Mouse (Mus musculus) left cerebral cortex, postnatal 14 days (tissue): Measurements from ENCODE around the gene Sh3bp1. TPM values are rescaled to one million over a fixed set of nuclear protein-coding genes. Genes with fewer than 3 reads are reported as not detected.
"Not testable (repeated sequence)": the region's sequence is repeated elsewhere in the genome, so short reads cannot be mapped to it uniquely, and the experiment has no call there.

ENCODE experiments used
- DNase-seq, 2 experiments: peaks; one replicate each; pipeline ENCODE4 v3.0.0; 2021 to 2022; ENCODE audit warnings: low spot score in 2 of 2, mixed read lengths in 1 of 2
- intact Hi-C: fragments of 180-260 bp; cut with DNase I; formaldehyde crosslinking; loops from one replicate; pipeline ENCODE4 v1.15.1; 2025
- total RNA-seq, 2 experiments: library from RNA; stranded (reverse); gene quantifications; 2 replicates each; pipeline ENCODE4 v1.2.3; 2021

The Sh3bp1 gene
- total RNA-seq, 2 experiments from 2014 or later, result 13.4 TPM

DNA sequence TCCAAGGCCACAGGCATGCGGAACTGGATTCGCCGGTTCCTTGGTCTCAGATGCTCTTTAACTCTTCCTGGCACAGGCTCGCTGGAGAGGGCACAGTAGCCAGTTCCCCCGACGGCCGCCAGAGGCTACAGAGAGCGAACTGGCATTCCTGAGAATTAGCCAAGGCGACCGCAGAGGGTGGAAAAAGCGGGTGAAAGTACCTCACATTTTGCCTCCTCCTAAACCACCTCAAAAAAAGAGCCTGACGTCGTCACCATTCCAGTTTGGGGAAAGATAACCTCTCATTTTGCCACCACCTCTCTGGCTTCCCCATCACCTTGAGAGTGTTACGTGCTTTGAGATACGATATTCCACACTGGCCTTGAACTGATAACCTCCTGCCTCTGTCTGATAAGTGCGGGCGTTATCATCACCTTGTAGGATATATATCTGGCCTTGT, 23.3 kb upstream of the Sh3bp1 start:
- peak; percentile 83 to 91 for DNase-seq

DNA sequence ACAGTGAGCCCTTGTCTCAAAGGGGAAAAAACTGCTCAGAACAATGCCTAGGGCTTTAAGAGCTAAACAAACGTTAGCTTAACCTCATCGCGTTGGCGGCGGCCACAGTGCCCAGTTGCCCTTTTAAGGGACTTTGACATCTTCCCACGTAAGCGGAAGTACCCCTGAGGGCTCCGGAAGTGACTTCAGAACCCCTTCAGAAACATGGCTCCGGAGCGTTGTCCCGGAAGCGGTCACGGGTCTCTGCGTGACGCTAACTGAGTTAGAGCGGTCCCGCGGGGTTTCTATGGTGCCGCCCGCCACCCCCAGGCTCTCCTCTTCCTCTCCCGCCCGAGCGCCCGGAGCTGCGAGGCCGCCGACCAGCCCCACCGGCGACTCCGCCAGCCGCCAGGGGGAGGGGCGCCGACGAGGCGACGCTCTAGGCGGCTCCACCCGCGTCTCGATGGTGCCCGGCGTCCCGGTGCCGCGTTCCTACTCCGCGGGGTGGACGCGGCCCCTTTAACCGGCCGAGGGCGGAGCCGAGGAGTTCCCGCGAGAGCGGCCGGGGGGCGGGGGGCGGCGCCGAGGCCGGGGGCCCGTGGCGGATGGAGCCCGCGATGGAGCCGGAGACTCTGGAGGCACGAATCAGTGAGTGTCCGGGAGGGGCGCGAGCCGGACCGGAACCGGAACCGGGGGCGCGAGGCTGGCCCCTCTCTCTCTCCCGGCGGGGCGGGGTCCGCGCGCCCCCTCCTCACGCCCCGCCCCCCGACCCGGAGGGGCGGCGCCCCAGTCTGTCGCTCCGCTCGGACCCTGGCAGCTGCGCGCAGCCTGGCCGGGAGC, 22.4 kb upstream of the Sh3bp1 start, which contains the start of gene Gga1:
Gga1 (plus strand) TSS at position 200 of the 819 bp plus-strand sequence.
- intact Hi-C loops, result no loop called here

More for the DNA sequence above, 23.3 kb upstream of the Sh3bp1 start:
- intact Hi-C loops, result no loop called here

DNA sequence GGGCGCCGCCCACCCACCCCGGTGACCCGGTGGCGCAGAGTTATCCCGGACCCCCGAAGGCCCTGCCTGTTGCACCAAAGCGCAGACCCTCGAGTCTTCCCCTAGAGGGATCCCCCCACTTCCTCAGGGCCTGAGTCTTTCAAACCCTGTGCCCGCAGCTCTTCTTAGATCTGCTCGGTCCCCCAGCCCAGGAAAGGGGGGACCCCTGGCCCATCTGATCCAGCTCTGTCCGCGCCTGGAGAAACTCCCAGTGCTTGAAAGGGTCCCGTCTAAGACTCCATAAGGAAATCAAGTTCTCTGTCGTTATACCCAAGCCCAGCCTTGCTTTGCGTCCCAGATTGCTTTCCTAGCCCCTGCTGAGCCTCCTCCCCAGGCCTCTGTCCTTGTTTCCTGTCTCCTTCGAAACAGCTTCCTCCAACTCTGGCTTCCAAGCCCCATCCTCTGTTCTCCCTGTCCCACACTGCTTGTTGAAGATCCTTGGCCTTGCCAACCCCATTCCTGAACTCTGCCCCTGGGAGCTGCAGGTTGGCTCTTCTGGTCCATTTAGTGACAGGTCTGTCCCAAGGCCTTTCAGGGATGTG, 21.7 kb upstream of the Sh3bp1 start:
- intact Hi-C loops, result no loop called here
- no peak for DNase-seq

More for the DNA sequence above, 22.4 kb upstream of the Sh3bp1 start, which contains the start of gene Gga1:
- peak; percentile 95 to 97 for DNase-seq

DNA sequence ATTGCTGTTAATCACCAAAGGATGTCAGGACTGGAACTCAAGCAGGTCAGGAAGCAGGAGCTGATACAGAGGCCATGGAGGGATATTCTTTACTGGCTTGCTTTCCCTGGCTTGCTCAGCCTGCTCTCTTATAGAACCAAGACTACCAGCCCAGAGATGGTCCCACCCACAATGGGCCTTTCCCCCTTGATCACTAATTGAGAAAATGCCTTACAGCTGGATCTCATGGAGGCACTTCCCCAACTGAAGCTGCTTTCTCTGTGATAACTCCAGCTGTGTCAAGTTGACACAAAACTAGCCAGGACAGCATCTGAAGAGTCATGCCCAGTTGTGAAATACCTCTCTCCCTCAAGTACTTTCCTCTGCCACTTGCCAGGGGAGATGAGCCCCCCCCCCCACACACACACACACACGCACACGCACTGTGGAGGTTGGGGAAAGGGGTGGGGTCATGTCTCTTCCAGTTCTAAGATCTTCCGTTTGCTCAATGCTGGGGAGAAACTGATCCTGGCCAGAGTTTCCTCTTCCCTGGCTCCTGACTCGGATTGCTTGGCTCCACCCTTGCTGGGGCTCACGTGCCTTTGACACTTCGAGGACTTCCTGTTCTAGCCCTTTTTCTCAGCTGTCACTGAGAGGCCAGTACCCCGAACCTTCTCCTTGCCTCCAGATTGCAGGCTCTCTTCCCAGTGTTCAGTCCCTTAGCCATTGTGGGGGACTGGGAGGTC, 20.6 kb upstream of the Sh3bp1 start:
- intact Hi-C loops, DNase-seq: not testable (repeated sequence)

DNA sequence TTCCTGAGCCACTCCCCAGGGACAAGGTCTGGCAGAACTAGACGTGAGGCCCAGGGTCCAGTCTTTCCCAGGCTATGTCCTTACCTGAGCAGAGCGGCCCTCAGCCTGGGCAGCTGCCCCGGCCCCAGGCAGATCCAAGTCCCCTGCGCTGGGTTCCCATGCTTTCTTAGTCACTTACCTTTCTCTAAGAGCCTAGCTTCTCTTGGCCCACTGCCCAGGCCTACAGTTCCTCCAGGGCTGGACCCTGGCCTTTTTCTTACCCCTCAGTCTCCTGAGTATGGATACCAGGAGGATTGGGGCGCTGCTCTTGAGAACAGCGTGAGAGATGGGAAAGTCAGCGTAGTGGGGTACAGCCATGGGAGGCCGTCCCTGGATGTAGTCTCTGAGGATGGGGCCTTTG, 19.1 kb upstream of the Sh3bp1 start:
- no peak for DNase-seq
- intact Hi-C loops, result no loop called here

DNA sequence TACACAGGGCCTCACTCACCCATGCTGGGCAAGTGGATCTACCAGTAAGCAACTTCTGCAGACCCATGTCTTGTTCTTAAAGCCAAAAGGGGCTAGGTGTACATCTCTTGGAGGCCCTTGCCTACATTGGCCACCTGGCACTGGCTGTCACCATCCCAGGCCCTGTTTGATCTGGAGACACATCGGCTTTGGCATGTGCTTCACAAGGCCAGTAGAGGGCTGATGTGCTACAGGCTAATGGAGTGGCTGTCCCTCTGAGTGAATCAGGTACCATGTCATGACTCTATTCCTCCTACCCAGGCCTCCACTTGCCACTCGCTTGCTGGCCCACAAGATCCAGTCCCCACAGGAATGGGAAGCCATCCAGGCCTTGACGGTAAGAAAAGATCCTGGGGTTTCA, 17.7 kb upstream of the Sh3bp1 start:
- no peak for DNase-seq

DNA sequence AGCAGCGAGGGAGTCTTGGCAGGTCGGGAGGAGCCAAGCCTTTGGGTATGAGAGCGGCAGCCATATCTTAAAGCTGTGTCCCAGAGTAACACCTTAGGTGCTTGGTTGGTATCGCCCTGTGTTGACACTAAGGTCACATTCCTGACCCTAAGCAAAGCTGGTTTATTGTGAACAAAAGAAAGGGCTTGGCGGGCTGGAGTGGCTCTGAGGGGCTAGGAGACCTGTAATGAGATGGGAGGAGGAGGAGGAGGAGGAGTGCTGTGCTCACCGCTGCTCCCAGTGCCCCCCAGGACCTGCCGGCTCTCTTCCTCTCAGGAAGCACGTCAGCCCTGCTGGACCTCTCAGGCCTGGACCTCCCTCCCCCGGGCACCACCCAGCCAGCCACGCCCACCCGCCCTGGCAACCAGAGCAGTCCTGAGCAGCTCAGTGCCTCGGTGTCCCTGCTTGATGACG, 10.1 kb upstream of the Sh3bp1 start:
- DNase-seq, result no peak
- intact Hi-C loops, result no loop called here

More for the DNA sequence above, 17.7 kb upstream of the Sh3bp1 start:
- intact Hi-C loops, result no loop called here

DNA sequence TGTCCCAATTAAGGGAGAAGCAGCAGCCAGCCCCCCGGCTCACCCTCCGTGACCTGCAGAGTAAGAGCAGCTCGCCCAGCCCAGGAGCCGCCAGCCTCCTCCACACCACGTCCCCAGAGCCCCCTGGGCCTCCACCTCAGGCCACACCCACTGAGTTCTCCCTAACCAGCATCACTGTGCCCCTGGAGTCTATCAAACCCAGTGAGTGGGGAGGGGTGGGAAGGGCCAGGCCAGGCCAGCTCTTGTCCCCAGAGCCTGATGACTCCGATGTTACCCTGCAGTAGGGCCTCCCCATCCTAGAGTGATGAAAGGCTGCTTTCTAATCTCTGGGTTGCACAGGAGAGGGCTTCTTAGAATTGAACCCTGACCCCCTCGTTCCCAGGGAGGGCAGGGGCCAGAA, 7.1 kb upstream of the Sh3bp1 start:
- DNase-seq, result no peak
- intact Hi-C loops, result no loop called here

DNA sequence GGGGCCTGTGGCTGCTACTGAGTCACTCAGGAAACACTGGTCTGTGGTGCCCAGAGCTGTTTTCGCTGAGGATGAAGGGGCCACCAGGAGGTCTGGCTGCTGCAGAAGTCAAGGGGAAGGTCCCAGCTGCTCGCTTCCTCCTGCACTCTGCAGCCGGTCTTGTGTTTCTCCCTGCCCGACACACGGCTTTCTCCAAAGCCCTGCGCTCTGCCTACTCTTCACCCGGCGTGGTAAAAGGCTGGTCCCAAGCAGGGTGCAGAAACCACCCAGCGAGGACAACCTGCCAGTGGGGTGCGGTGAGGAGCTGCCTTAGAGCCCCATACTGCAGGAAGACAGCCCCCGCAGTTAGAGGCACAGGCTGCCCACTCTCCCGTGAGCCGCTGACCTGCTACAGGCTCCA, 4.8 kb upstream of the Sh3bp1 start:
- intact Hi-C loops, result no loop called here
- DNase-seq, result no peak

DNA sequence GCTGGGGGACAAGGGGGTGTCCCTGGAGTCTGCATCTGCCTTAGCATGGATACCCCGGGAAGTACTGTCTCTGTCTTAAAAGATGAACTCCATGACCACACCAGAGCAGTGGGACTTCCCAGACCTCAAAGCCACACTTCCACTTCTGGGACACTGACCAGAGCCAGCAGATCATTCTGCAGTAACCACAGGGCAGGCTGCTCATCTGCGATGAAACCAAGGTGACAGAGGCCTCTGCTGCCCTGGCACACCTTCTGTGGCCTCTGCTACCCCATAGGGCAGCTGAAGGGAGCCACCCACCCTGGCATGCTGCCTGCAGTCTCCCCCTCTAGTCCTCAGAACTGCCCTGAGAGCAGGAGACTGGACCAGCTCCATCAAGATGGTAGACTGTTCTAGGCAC, 3.8 kb upstream of the Sh3bp1 start:
- no peak for DNase-seq
- intact Hi-C loops, result no loop called here

DNA sequence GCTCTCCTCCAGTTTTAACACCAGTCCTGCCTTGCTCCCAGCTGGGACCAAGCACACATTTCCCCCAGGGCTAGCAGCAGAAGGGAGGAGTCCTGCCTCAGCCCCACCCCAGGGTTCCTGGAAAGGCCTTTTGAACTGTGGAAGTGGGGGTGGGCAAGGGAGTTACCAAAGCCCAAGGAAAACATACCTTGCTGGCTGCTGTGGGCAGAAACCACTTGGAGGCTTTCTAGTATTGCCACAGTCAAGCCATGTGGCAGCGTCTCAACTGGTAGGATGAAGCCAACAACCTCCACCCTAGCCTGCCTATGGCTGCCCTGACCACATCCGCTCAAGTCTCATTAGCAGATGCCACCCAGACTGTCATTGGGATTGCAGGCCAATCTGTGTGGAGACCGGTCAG, 3.4 kb upstream of the Sh3bp1 start:
- intact Hi-C loops, result no loop called here
- no peak for DNase-seq

DNA sequence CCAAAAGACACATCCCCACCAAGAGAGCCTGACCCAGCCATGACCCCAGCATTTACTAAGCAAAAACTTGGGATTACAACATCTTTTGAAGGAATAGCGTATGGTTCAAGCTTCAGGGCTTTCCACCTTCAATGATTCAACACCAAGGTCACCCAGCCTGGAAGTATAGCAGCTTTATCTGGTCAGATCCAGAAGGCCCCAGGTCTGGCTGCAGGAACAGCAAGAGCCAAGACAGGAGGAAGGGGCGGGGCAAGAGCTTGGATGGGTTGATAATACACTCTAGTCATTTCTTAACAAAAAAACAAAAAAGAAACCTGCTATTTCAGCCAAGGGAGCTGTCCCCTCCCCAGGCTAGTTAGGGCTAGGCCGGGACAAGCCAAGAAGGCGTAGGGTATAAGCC, 2.1 kb upstream of the Sh3bp1 start:
- intact Hi-C loops, result no loop called here
- no peak for DNase-seq

DNA sequence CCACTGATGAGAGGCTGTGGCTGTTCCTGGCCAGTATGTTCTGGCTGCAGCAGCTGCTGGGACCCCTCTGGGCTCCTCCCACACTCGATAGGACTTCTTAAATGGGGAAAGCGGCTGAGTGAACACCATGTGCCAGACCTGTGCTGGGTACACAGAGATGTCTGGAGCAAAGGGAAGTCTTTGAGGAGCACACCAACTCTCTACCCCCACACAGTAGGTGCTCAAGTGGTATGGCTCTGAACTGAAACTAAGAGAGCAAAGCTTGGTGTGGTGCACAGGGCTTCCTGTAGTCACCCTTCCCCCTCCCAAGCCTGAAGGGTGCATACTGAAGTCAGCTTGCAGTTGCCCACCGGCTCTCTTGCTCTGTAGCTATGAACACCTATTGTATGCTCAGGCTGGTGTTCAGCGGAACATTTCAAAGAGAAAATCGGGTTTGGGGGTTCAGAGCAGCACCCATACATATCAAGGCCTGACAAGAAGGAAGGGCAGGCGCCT, 1.0 kb upstream of the Sh3bp1 start:
- intact Hi-C loops, result no loop called here

DNA sequence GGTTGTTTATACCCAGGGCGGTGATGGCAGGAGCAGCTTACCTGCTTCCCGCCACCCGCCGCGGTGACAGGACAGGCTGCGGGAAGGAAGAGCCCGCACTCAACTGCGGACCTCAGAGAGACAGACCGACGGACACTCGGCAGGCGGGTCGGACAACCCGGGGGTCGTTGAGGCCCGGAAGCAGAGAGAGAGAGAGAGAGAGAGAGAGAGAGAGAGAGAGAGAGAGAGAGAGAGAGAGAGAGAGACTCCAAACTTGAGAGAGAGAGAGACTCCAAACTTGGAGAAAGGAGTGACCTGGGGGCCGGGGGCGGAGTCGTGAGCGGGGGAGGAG, 194 bp upstream of the Sh3bp1 start, which contains the start of gene Gm49510:
Gm49510 (plus strand) TSS at position 259 of the 331 bp plus-strand sequence.
- intact Hi-C loops, result no loop called here
- no peak for DNase-seq

More for the DNA sequence above, 1.0 kb upstream of the Sh3bp1 start:
- no peak for DNase-seq

DNA sequence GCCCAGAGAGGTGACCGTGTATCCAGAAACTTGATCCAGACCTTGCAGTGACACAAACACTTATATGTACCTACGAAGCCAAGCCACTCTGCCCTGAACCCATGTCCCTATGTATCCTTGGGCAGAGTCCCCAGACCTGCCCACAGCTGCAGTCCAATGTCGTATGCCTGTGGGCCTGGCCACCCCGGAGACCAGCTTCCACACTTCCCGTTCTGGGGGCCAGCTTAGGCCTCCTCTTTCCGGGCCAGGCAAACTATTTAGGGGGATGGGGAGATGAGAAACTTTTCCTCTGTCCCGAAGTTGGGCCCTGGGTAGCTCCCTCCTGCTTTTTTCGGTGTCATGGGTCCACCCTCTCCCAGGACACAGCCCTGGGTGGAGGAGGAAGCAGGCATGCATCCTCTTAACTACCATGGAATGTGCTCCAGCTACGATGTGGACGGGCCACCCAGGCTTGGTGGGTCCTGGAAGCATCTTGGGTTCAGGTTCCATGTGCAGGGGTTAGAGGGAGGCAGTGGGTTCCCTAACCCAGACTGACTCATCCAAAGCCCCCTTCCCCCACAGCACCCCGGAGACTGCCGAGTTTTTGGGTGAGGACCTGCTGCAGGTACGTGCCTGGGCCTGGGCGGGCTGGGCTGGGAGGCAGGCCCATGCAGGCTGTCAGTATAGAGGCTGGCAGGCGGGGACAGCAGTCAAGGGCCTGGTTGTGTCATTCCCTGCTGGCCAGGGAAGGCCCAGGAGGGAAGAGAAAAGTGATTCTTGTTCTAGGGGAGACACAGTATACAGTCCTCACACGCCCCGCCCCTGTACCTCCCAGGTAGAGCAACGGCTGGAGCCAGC, 1.2 kb downstream of the Sh3bp1 start:
- intact Hi-C loops, result no loop called here
- no peak for DNase-seq

DNA sequence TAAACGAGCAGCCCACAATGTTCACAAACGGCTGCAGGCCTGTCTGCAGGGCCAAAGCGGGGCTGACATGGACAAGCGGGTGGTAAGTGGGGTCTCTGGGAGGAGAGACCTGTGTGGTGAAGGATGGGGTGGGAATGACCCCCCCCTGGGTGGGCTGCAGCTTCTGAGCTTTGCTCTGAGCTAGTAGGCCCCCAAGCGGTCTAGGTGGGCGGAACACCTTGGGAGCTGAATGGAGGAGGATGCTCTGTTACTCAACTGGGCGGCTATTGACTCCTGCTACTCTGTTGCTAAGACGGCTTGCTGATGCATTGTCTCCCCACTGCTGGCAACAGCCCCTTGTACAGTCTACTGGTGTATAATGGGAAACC, 1.8 kb downstream of the Sh3bp1 start:
- no peak for DNase-seq
- intact Hi-C loops, result no loop called here

DNA sequence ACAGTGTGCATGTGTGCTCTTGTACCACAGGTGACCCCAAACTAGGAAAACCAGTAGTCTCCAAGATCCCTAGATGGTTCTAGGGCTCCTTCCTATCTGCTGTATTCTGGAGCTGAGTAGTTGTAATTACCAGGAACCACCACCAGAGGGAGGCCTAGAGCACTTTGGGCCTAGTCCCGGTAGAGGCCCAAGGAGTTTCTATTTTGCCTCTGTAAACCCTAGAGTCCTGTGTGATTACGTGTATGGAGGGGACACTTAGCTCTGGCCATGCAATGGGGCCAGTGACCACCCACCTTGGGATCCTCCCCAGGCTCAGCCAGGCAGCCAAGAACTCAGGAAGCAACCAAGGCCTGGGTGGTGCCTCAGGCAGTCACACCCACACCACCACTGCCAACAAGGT, 3.7 kb downstream of the Sh3bp1 start:
- intact Hi-C loops, result no loop called here
- peak; percentile 84 to 86 for DNase-seq

DNA sequence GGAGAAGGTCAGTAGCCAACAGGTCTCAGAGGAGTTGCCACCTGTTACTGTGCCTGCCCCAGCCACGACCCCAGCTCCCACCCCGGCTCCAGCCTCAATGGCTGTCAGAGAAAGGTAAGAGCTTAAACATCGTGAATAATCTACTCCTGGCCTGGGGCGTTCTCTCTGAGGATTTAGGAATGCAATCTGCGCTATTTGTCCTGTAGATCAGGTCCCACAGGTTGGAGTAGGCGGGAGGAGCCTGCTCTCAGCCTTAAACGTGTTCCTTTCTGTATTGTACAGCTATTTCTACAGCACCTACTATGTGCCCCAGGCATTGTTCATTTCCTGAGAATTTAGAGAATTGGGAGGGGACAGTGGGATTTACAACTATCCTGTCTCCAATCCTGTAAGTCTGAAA, 8.8 kb downstream of the Sh3bp1 start:
- intact Hi-C loops, result no loop called here
- no peak for DNase-seq

DNA sequence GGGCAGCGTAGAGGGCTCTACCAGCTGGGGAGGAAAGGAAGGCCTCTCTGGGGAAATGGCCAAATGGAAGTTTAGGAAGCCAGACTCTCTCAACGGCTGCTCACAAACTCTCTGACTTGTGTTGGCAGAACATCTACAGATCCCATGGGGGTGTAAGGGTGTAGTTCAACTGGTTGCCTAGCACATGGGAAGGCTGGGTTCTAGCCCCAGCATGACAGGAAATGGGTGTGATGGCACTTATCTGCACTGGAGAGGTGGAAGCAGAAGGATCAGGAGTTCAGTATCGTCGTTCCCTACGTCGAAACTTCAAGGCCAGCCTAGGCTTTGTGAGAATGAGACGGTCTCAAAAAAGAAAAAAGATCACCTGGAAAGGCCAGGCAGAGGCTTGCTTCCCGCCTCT, 9.4 kb downstream of the Sh3bp1 start:
- intact Hi-C loops, result no loop called here

More for the DNA sequence above, 9.4 kb downstream of the Sh3bp1 start:
- no peak for DNase-seq
